ENCODE assay signal across 19 mouse cellular contexts in genomic region chr15:101366482-101366881, GRCm38 (mm10). TPM values are rescaled to one million over a fixed set of nuclear protein-coding genes. Genes with fewer than 3 reads are reported as not detected.
DNase-seq lines count a peak whose midpoint lies in the region; ATAC-seq and TF ChIP-seq lines count a peak whose summit lies in the region.
"Had no signal": no experiment of that assay in that cellular context is flagged by ENCODE, and none has a peak within 500 bp of the region (broad histone marks: within the 10 kb centered on the region; RNA-seq: fewer than 3 reads in every experiment).

No protein-coding gene starts in this region.

- TF ChIP-seq EP300 in heart, adult 2 months (IDR thresholded peaks at IDR 0.05; ENCODE audit: insufficient read depth, low read depth, low read length), result no peak
- no peak for TF ChIP-seq EP300 in lung, postnatal 0 days (IDR thresholded peaks at IDR 0.05)

- DNase-seq in heart, adult 11 months, result peak; percentile 90
- DNase-seq in heart, adult 2 months, result no peak
- DNase-seq in heart, postnatal 25 days (ENCODE audit: low spot score), result no peak
- no peak for DNase-seq in lung, postnatal 0 days (ENCODE audit: low spot score)
- no peak for DNase-seq in lung, postnatal 14 days
- DNase-seq in gastrocnemius, postnatal 36 days, result no peak
- DNase-seq: adrenal gland, postnatal 14 days; cerebellum, adult 11-12 months; cerebellum, adult 9-10 months; cerebellum, postnatal 25 days; gastrocnemius, postnatal 25 days had no signal

- no peak overlapping the region for H3K4me3 ChIP-seq in heart, adult 2 months
- H3K4me3 ChIP-seq in heart, embryonic 15.5 days, result no peak overlapping the region
- no peak overlapping the region for H3K4me3 ChIP-seq in lung, postnatal 0 days (ENCODE audit: low read depth, low read length)
- H3K4me3 ChIP-seq: embryonic facial prominence, embryonic 13.5 days; forebrain, embryonic 12.5 days; hindbrain, embryonic 15.5 days had no signal

- no peak overlapping the region; the same call in 1 of the 2 replicates for H3K27ac ChIP-seq in heart, adult 2 months
- 0 out of 2 replicates have a peak overlapping the region, but pooled peaks have one; percentile 55 for H3K27ac ChIP-seq in heart, embryonic 15.5 days
- H3K27ac ChIP-seq in lung, postnatal 0 days (ENCODE audit: low read length), result peak overlapping the region; percentile 60; the same call in 1 of the 2 replicates
- H3K27ac ChIP-seq: embryonic facial prominence, embryonic 13.5 days; forebrain, embryonic 12.5 days; hindbrain, embryonic 15.5 days had no signal

- ATAC-seq in heart, embryonic 15.5 days (replicated peaks; ENCODE audit: insufficient number of reproducible peaks, insufficient read depth, low FRiP score, low read depth), result no peak
- ATAC-seq in lung, postnatal 0 days, result no peak
- ATAC-seq: activated CD4-positive, CD25-positive, alpha-beta regulatory T cell, adult 4 months; forebrain, embryonic 16.5 days; Patski had no signal

- H3K27me3 ChIP-seq in heart, adult 2 months (ENCODE audit: control insufficient read depth, insufficient read depth, low read length), result no peaks in the 10 kb centered on the region
- H3K27me3 ChIP-seq in heart, embryonic 15.5 days, result no peaks in the 10 kb centered on the region
- no peaks in the 10 kb centered on the region for H3K27me3 ChIP-seq in lung, postnatal 0 days (replicated peaks; ENCODE audit: insufficient read depth, low read length)
- H3K27me3 ChIP-seq: embryonic facial prominence, embryonic 13.5 days; hindbrain, embryonic 15.5 days; Patski had no signal

- TF ChIP-seq CTCF in heart, adult 2 months (IDR thresholded peaks at IDR 0.05), result no peak
- TF ChIP-seq CTCF in lung, postnatal 0 days (IDR thresholded peaks at IDR 0.05), result no peak

- no peak overlapping the region for H3K4me2 ChIP-seq in heart, embryonic 15.5 days
- peak overlapping the region; percentile 5; the same call in 1 of the 2 replicates for H3K4me2 ChIP-seq in lung, postnatal 0 days (replicated peaks; ENCODE audit: low read depth, low read length)
- H3K4me2 ChIP-seq: embryonic facial prominence, embryonic 13.5 days; forebrain, embryonic 12.5 days; hindbrain, embryonic 15.5 days had no signal

- H3K79me2 ChIP-seq in heart, adult 2 months (replicated peaks; ENCODE audit: control insufficient read depth, insufficient read depth, low read length), result no peaks in the 10 kb centered on the region

- H3K4me1 ChIP-seq in heart, adult 2 months (ENCODE audit: control insufficient read depth, insufficient read depth, low read length), result peaks cover 13% of the 10 kb centered on the region
- H3K4me1 ChIP-seq in heart, embryonic 15.5 days (replicated peaks), result peaks cover 66% of the 10 kb centered on the region
- H3K4me1 ChIP-seq in lung, postnatal 0 days (ENCODE audit: insufficient read depth, low read depth, low read length), result peaks cover 36% of the 10 kb centered on the region
- H3K4me1 ChIP-seq: forebrain, embryonic 12.5 days had no signal

- TF ChIP-seq POLR2A in heart, adult 2 months (IDR thresholded peaks at IDR 0.05; ENCODE audit: insufficient read depth, low read depth, low read length), result no peak

- intact Hi-C loops in heart, adult 2 months (cut with DNase I), result no loop called here
- intact Hi-C loops in heart, postnatal 25 days (cut with DNase I), result no loop called here
- intact Hi-C loops in gastrocnemius, postnatal 36 days (cut with DNase I), result no loop called here

- 64% methylated on average over 3 of the region's 3 CpGs for WGBS in heart, adult 2 months
- 57% methylated on average over 3 of the region's 3 CpGs for WGBS in heart, embryonic 15.5 days
- 36% methylated on average over 3 of the region's 3 CpGs for WGBS in lung, postnatal 0 days

- H3K9me3 ChIP-seq in heart, embryonic 15.5 days (replicated peaks), result no peaks in the 10 kb centered on the region
- H3K9me3 ChIP-seq in lung, postnatal 0 days (ENCODE audit: low read length), result no peaks in the 10 kb centered on the region
- H3K9me3 ChIP-seq: embryonic facial prominence, embryonic 13.5 days; forebrain, embryonic 12.5 days; hindbrain, embryonic 15.5 days had no signal

- H3K36me3 ChIP-seq in heart, adult 2 months (ENCODE audit: control insufficient read depth, insufficient read depth, low read length), result no peaks in the 10 kb centered on the region
- no peaks in the 10 kb centered on the region for H3K36me3 ChIP-seq in heart, embryonic 15.5 days
- H3K36me3 ChIP-seq in lung, postnatal 0 days (ENCODE audit: insufficient read depth, low read length), result no peaks in the 10 kb centered on the region
- H3K36me3 ChIP-seq: embryonic facial prominence, embryonic 13.5 days; forebrain, embryonic 12.5 days; hindbrain, embryonic 15.5 days had no signal

- no peak overlapping the region for H3K9ac ChIP-seq in heart, adult 2 months (ENCODE audit: low read depth, low read length)
- H3K9ac ChIP-seq in heart, embryonic 15.5 days, result no peak overlapping the region
- H3K9ac ChIP-seq in lung, postnatal 0 days (replicated peaks; ENCODE audit: low read depth), result no peak overlapping the region
- H3K9ac ChIP-seq: embryonic facial prominence, embryonic 13.5 days; forebrain, embryonic 12.5 days; hindbrain, embryonic 15.5 days had no signal

RNA-seq across cellular contexts. Expression of gene Krt80, which starts 3.5 kb away (rescaled TPM):
- 1 to 10 TPM; 2.2 to 2.8 TPM for total RNA-seq in heart, adult 2 months (2021)
- 2.0 and 3.2 TPM in 2 replicates for polyA plus RNA-seq in heart, adult 2 months (2012; rRNA removed)
- 7.4 and 8.1 TPM in 2 replicates for polyA plus RNA-seq in heart, embryonic 15.5 days (2015; fragmentation: Nextera tagmentation; extraction: Ambion mirVana)
- 1 to 10 TPM; 2.0 to 2.2 TPM for total RNA-seq in heart, postnatal 25 days (2021)
- 19.6 and 26.3 TPM in 2 replicates for polyA plus RNA-seq in lung, postnatal 0 days (2015; fragmentation: Nextera tagmentation; extraction: Ambion mirVana)
- total RNA-seq in gastrocnemius, postnatal 36 days (2021), result 1 to 10 TPM; 1.9 to 2.5 TPM
- total RNA-seq: MEL had no signal
- polyA plus RNA-seq: activated CD4-positive, CD25-positive, alpha-beta regulatory T cell, adult 4 months; forebrain, embryonic 12.5 days had no signal

RNA-seq across cellular contexts. Expression of gene Krt7, which starts 44.4 kb away (rescaled TPM):
- total RNA-seq in heart, adult 2 months (2021), result 1 to 10 TPM; 2.5 to 3.1 TPM
- polyA plus RNA-seq in heart, adult 2 months (2012; rRNA removed), result 2.6 and 3.3 TPM in 2 replicates
- polyA plus RNA-seq in heart, embryonic 15.5 days (2015; fragmentation: Nextera tagmentation; extraction: Ambion mirVana), result 17.4 and 28.2 TPM in 2 replicates
- 1 to 10 TPM; 4.2 to 5.9 TPM for total RNA-seq in heart, postnatal 25 days (2021)
- 430 and 463 TPM in 2 replicates for polyA plus RNA-seq in lung, postnatal 0 days (2015; fragmentation: Nextera tagmentation; extraction: Ambion mirVana)
- under 1 TPM in 1 of 2 experiments, not detected in 1; 0.15 TPM for total RNA-seq in gastrocnemius, postnatal 36 days (2021)
- total RNA-seq: gastrocnemius, postnatal 25 days had no signal
- polyA plus RNA-seq: activated CD4-positive, CD25-positive, alpha-beta regulatory T cell, adult 4 months had no signal
